In genomic region chr7:28694423-28694822, GRCm38 (mm10) we compare ENCODE assay signal across 8 mouse cellular contexts. TPM values are rescaled to one million over a fixed set of nuclear protein-coding genes. Genes with fewer than 3 reads are reported as not detected.
DNase-seq lines count a peak whose midpoint lies in the region; ATAC-seq and TF ChIP-seq lines count a peak whose summit lies in the region.

No protein-coding gene starts in this region.

- H3K4me2 ChIP-seq in forebrain, embryonic 15.5 days (replicated peaks), result no peak overlapping the region; the same call in 1 of the 2 replicates
- peak overlapping the region; percentile 92 for H3K4me2 ChIP-seq in limb, embryonic 12.5 days

- peaks cover 30% of the 10 kb centered on the region for H3K4me1 ChIP-seq in forebrain, embryonic 10.5 days
- H3K4me1 ChIP-seq in forebrain, embryonic 15.5 days, result peaks cover 12% of the 10 kb centered on the region
- peaks cover 10% of the 10 kb centered on the region for H3K4me1 ChIP-seq in testis, adult 2 months (ENCODE audit: control insufficient read depth, insufficient read depth, low read length)
- peaks cover 21% of the 10 kb centered on the region for H3K4me1 ChIP-seq in limb, embryonic 12.5 days (replicated peaks)

- no peak for TF ChIP-seq CTCF in testis, adult 2 months (IDR thresholded peaks at IDR 0.05; ENCODE audit: control insufficient read depth, insufficient read depth, insufficient replicate concordance, low read depth, low read length)

- H3K27ac ChIP-seq in forebrain, embryonic 10.5 days, result peak overlapping the region; percentile 62
- no peak overlapping the region for H3K27ac ChIP-seq in forebrain, embryonic 15.5 days (replicated peaks)
- peak overlapping the region; percentile 8; the same call in 1 of the 2 replicates for H3K27ac ChIP-seq in testis, adult 2 months (ENCODE audit: control insufficient read depth, insufficient read depth, low read depth, low read length)
- 0 out of 2 replicates have a peak overlapping the region, but pooled peaks have one; percentile 17 for H3K27ac ChIP-seq in limb, embryonic 12.5 days

- H3K9ac ChIP-seq in forebrain, embryonic 15.5 days (replicated peaks), result no peak overlapping the region
- no peak overlapping the region; the same call in 1 of the 2 replicates for H3K9ac ChIP-seq in limb, embryonic 12.5 days (replicated peaks)

- peaks cover 38% of the 10 kb centered on the region for H3K27me3 ChIP-seq in forebrain, embryonic 10.5 days (ENCODE audit: poor library complexity, severe bottlenecking)
- H3K27me3 ChIP-seq in forebrain, embryonic 15.5 days, result peaks cover 15% of the 10 kb centered on the region
- H3K27me3 ChIP-seq in testis, adult 2 months (ENCODE audit: control insufficient read depth, insufficient read depth, low read length), result no peaks in the 10 kb centered on the region
- peaks cover 16% of the 10 kb centered on the region for H3K27me3 ChIP-seq in limb, embryonic 12.5 days

- no peak for ATAC-seq in forebrain, embryonic 15.5 days (replicated peaks)
- no peak for ATAC-seq in limb, embryonic 12.5 days (ENCODE audit: insufficient number of reproducible peaks, insufficient read depth, low FRiP score, low TSS enrichment, low read depth)

- H3K36me3 ChIP-seq in forebrain, embryonic 10.5 days (replicated peaks), result peaks cover 4% of the 10 kb centered on the region; the same call in 1 of the 2 replicates
- H3K36me3 ChIP-seq in forebrain, embryonic 15.5 days, result no peaks in the 10 kb centered on the region
- no peaks in the 10 kb centered on the region for H3K36me3 ChIP-seq in testis, adult 2 months (ENCODE audit: control insufficient read depth, insufficient read depth, low read length)
- H3K36me3 ChIP-seq in limb, embryonic 12.5 days, result no peaks in the 10 kb centered on the region

- 4% methylated on average over 14 of the region's 14 CpGs for WGBS in forebrain, embryonic 10.5 days
- 4% methylated on average over 14 of the region's 14 CpGs for WGBS in forebrain, embryonic 15.5 days
- WGBS in limb, embryonic 12.5 days, result 7% methylated on average over 14 of the region's 14 CpGs

- intact Hi-C loops in left cerebral cortex, postnatal 4 days (cut with DNase I), result no loop called here

- H3K4me3 ChIP-seq in forebrain, embryonic 10.5 days, result peak overlapping the region; percentile 69
- no peak overlapping the region for H3K4me3 ChIP-seq in forebrain, embryonic 15.5 days
- no peak overlapping the region for H3K4me3 ChIP-seq in testis, adult 2 months (ENCODE audit: control insufficient read depth, low read depth, low read length)
- H3K4me3 ChIP-seq in limb, embryonic 12.5 days (replicated peaks), result peak overlapping the region; percentile 22

- H3K9me3 ChIP-seq in forebrain, embryonic 10.5 days, result no peaks in the 10 kb centered on the region
- no peaks in the 10 kb centered on the region for H3K9me3 ChIP-seq in forebrain, embryonic 15.5 days
- H3K9me3 ChIP-seq in limb, embryonic 12.5 days, result no peaks in the 10 kb centered on the region

- peak; percentile 48 for DNase-seq in forebrain, embryonic 10.5 days (ENCODE audit: extremely low spot score, low spot score)
- DNase-seq in testis, postnatal 10 days (ENCODE audit: low spot score), result no peak
- peak; percentile 69 for DNase-seq in thymus, postnatal 4 days
- no peak for DNase-seq in left cerebral cortex, postnatal 4 days
- DNase-seq in right cerebral cortex, postnatal 25 days, result no peak

- TF ChIP-seq POLR2A in testis, adult 2 months (IDR thresholded peaks at IDR 0.05; ENCODE audit: control insufficient read depth, low read depth, low read length), result no peak

RNA-seq across cellular contexts. Expression of gene Fbxo27, which starts 1.8 kb away (rescaled TPM):
- 6.2 and 6.4 TPM in 2 replicates for polyA plus RNA-seq in forebrain, embryonic 10.5 days (2016; fragmentation: Nextera tagmentation; extraction: Ambion mirVana)
- 6.3 TPM in 2 replicates for polyA plus RNA-seq in forebrain, embryonic 15.5 days (2015; fragmentation: Nextera tagmentation; extraction: Ambion mirVana)
- 15.8 and 16.3 TPM in 2 replicates for polyA plus RNA-seq in testis, adult 2 months (2012; rRNA removed)
- 4.9 and 6.4 TPM in 2 replicates for polyA plus RNA-seq in limb, embryonic 12.5 days (2016; fragmentation: Nextera tagmentation; extraction: Ambion mirVana)
- total RNA-seq in left cerebral cortex, postnatal 4 days (2021), result 10 to 100 TPM; 20.1 to 22.8 TPM

RNA-seq across cellular contexts. Expression of gene Fbxo17, which starts 22.2 kb away (rescaled TPM):
- 10.7 and 13.9 TPM in 2 replicates for polyA plus RNA-seq in forebrain, embryonic 10.5 days (2016; fragmentation: Nextera tagmentation; extraction: Ambion mirVana)
- polyA plus RNA-seq in forebrain, embryonic 15.5 days (2015; fragmentation: Nextera tagmentation; extraction: Ambion mirVana), result 3.3 and 3.8 TPM in 2 replicates
- 7.2 and 8.1 TPM in 2 replicates for polyA plus RNA-seq in testis, adult 2 months (2012; rRNA removed)
- polyA plus RNA-seq in limb, embryonic 12.5 days (2016; fragmentation: Nextera tagmentation; extraction: Ambion mirVana), result 24.0 TPM in 2 replicates
- total RNA-seq in left cerebral cortex, postnatal 4 days (2021), result 1 to 10 TPM; 2.9 to 3.7 TPM

RNA-seq across cellular contexts. Expression of gene Mrps12, which starts 47.2 kb away (rescaled TPM):
- polyA plus RNA-seq in forebrain, embryonic 10.5 days (2016; fragmentation: Nextera tagmentation; extraction: Ambion mirVana), result 156 and 161 TPM in 2 replicates
- 109 and 113 TPM in 2 replicates for polyA plus RNA-seq in forebrain, embryonic 15.5 days (2015; fragmentation: Nextera tagmentation; extraction: Ambion mirVana)
- 29.5 and 39.3 TPM in 2 replicates for polyA plus RNA-seq in testis, adult 2 months (2012; rRNA removed)
- 125 and 131 TPM in 2 replicates for polyA plus RNA-seq in limb, embryonic 12.5 days (2016; fragmentation: Nextera tagmentation; extraction: Ambion mirVana)
- 10 to 100 TPM; 41.1 to 41.6 TPM for total RNA-seq in left cerebral cortex, postnatal 4 days (2021)

RNA-seq across cellular contexts. Expression of gene Sars2, which starts 47.4 kb away (rescaled TPM):
- polyA plus RNA-seq in forebrain, embryonic 10.5 days (2016; fragmentation: Nextera tagmentation; extraction: Ambion mirVana), result 40.7 and 43.4 TPM in 2 replicates
- polyA plus RNA-seq in forebrain, embryonic 15.5 days (2015; fragmentation: Nextera tagmentation; extraction: Ambion mirVana), result 18.5 and 18.6 TPM in 2 replicates
- polyA plus RNA-seq in testis, adult 2 months (2012; rRNA removed), result 12.5 and 13.6 TPM in 2 replicates
- 32.4 and 33.1 TPM in 2 replicates for polyA plus RNA-seq in limb, embryonic 12.5 days (2016; fragmentation: Nextera tagmentation; extraction: Ambion mirVana)
- 10 to 100 TPM; 11.9 to 13.3 TPM for total RNA-seq in left cerebral cortex, postnatal 4 days (2021)

Comparison
In these comparisons a context has a peak if more than half of its experiments do, and no peak if none do; other contexts are left out.
1. H3K4me3 ChIP-seq: peak in forebrain, embryonic 10.5 days (single experiment) and limb, embryonic 12.5 days (single experiment); none in forebrain, embryonic 15.5 days (single experiment) and testis, adult 2 months (single experiment).
2. DNase-seq: peak in forebrain, embryonic 10.5 days (single experiment) and thymus, postnatal 4 days (single experiment); none in testis, postnatal 10 days (single experiment), left cerebral cortex, postnatal 4 days (single experiment) and right cerebral cortex, postnatal 25 days (single experiment).